Mouse (Mus musculus): ENCODE data around the gene Clec11a. TPM values are rescaled to one million over a fixed set of nuclear protein-coding genes. Genes with fewer than 3 reads are reported as not detected.
A peak's percentile ranks its signal among the peaks of the same experiment; 100 is the strongest.

The Clec11a gene
- polyA plus RNA-seq, 1 experiment: 9.4 TPM

- TF ChIP-seq POLR2A (IDR thresholded peaks at IDR 0.05; ENCODE audit: borderline replicate concordance, extremely low read depth, low read depth, low read length) (no peak), CTCF (IDR thresholded peaks at IDR 0.05; ENCODE audit: insufficient read depth, low read length) (no peak)
- DNase-seq: no peak
- Histone ChIP-seq H3K4me1 (ENCODE audit: control insufficient read depth, insufficient read depth, low read length) (no peaks in the 10 kb centered on the region), H3K4me3 (replicated peaks; ENCODE audit: extremely low read depth, low read depth, low read length) (no peak overlapping the region)
- WGBS: 36% methylated on average over 3 of the region's 3 CpGs
Observed at GRCm38 (mm10) chr7:44332336-44332735, 25.6 kb upstream of the Clec11a start.

- H3K4me1 ChIP-seq (ENCODE audit: control insufficient read depth, insufficient read depth, low read length): no peaks in the 10 kb centered on the region
- WGBS: 41% methylated on average over 6 of the region's 6 CpGs
- H3K4me3 ChIP-seq (replicated peaks; ENCODE audit: extremely low read depth, low read depth, low read length): no peak overlapping the region
- TF ChIP-seq CTCF (IDR thresholded peaks at IDR 0.05; ENCODE audit: insufficient read depth, low read length) (no peak), POLR2A (IDR thresholded peaks at IDR 0.05; ENCODE audit: borderline replicate concordance, extremely low read depth, low read depth, low read length) (no peak)
- DNase-seq: no peak
Observed at GRCm38 (mm10) chr7:44326614-44327013, 19.9 kb upstream of the Clec11a start.

GRCm38 (mm10) chr7:44322290-44322689 lies 15.6 kb upstream of the Clec11a start:
- H3K4me1 ChIP-seq (ENCODE audit: control insufficient read depth, insufficient read depth, low read length): no peaks in the 10 kb centered on the region
- DNase-seq: no peak
- TF ChIP-seq POLR2A (IDR thresholded peaks at IDR 0.05; ENCODE audit: borderline replicate concordance, extremely low read depth, low read depth, low read length) (no peak), CTCF (IDR thresholded peaks at IDR 0.05; ENCODE audit: insufficient read depth, low read length) (no peak)
- 76% methylated on average over 1 of the region's 1 CpGs for WGBS
- H3K4me3 ChIP-seq (replicated peaks; ENCODE audit: extremely low read depth, low read depth, low read length): no peak overlapping the region

GRCm38 (mm10) chr7:44320886-44321285 lies 14.2 kb upstream of the Clec11a start:
- 47% methylated on average over 8 of the region's 8 CpGs for WGBS
- DNase-seq: no peak

GRCm38 (mm10) chr7:44317913-44318312 lies 11.2 kb upstream of the Clec11a start:
- TF ChIP-seq CTCF (IDR thresholded peaks at IDR 0.05; ENCODE audit: insufficient read depth, low read length) (peak; percentile 57), POLR2A (IDR thresholded peaks at IDR 0.05; ENCODE audit: borderline replicate concordance, extremely low read depth, low read depth, low read length) (no peak)
- no peaks in the 10 kb centered on the region for H3K4me1 ChIP-seq (ENCODE audit: control insufficient read depth, insufficient read depth, low read length)
- no peak overlapping the region for H3K4me3 ChIP-seq (replicated peaks; ENCODE audit: extremely low read depth, low read depth, low read length)
- WGBS: 34% methylated on average over 4 of the region's 4 CpGs
- no peak for DNase-seq

More at GRCm38 (mm10) chr7:44320886-44321285, 14.2 kb upstream of the Clec11a start:
- TF ChIP-seq CTCF (IDR thresholded peaks at IDR 0.05; ENCODE audit: insufficient read depth, low read length): no peak
- no peak for TF ChIP-seq POLR2A (IDR thresholded peaks at IDR 0.05; ENCODE audit: borderline replicate concordance, extremely low read depth, low read depth, low read length)
- no peaks in the 10 kb centered on the region for H3K4me1 ChIP-seq (ENCODE audit: control insufficient read depth, insufficient read depth, low read length)
- H3K4me3 ChIP-seq (replicated peaks; ENCODE audit: extremely low read depth, low read depth, low read length): no peak overlapping the region

GRCm38 (mm10) chr7:44312484-44312883 lies 5.8 kb upstream of the Clec11a start:
- H3K4me3 ChIP-seq (replicated peaks; ENCODE audit: extremely low read depth, low read depth, low read length): no peak overlapping the region
- no peak for DNase-seq
- 50% methylated on average over 16 of the region's 16 CpGs for WGBS
- TF ChIP-seq POLR2A (IDR thresholded peaks at IDR 0.05; ENCODE audit: borderline replicate concordance, extremely low read depth, low read depth, low read length) (no peak), CTCF (IDR thresholded peaks at IDR 0.05; ENCODE audit: insufficient read depth, low read length) (no peak)
- no peaks in the 10 kb centered on the region for H3K4me1 ChIP-seq (ENCODE audit: control insufficient read depth, insufficient read depth, low read length)

- DNase-seq: no peak
- Histone ChIP-seq H3K4me1 (ENCODE audit: control insufficient read depth, insufficient read depth, low read length) (no peaks in the 10 kb centered on the region), H3K4me3 (replicated peaks; ENCODE audit: extremely low read depth, low read depth, low read length) (no peak overlapping the region)
- peak; percentile 22; the same call in 1 of the 2 replicates for TF ChIP-seq CTCF (IDR thresholded peaks at IDR 0.05; ENCODE audit: insufficient read depth, low read length)
- no peak for TF ChIP-seq POLR2A (IDR thresholded peaks at IDR 0.05; ENCODE audit: borderline replicate concordance, extremely low read depth, low read depth, low read length)
- WGBS: 19% methylated on average over 6 of the region's 6 CpGs
Observed at GRCm38 (mm10) chr7:44311713-44312304, 5.1 kb upstream of the Clec11a start.

GRCm38 (mm10) chr7:44310878-44311712 lies 4.4 kb upstream of the Clec11a start:
- H3K4me1 ChIP-seq (ENCODE audit: control insufficient read depth, insufficient read depth, low read length): no peaks in the 10 kb centered on the region
- no peak overlapping the region for H3K4me3 ChIP-seq (replicated peaks; ENCODE audit: extremely low read depth, low read depth, low read length)
- DNase-seq: peak; percentile 18
- 2% methylated on average over 33 of the region's 38 CpGs for WGBS
- no peak for TF ChIP-seq POLR2A (IDR thresholded peaks at IDR 0.05; ENCODE audit: borderline replicate concordance, extremely low read depth, low read depth, low read length)
- no peak for TF ChIP-seq CTCF (IDR thresholded peaks at IDR 0.05; ENCODE audit: insufficient read depth, low read length)

- WGBS: under 1% methylated on average over 36 of the region's 40 CpGs
- peaks cover 3% of the 10 kb centered on the region; the same call in 1 of the 2 replicates for H3K4me1 ChIP-seq (ENCODE audit: control insufficient read depth, insufficient read depth, low read length)
- DNase-seq: no peak
- TF ChIP-seq POLR2A (IDR thresholded peaks at IDR 0.05; ENCODE audit: borderline replicate concordance, extremely low read depth, low read depth, low read length) (no peak), CTCF (IDR thresholded peaks at IDR 0.05; ENCODE audit: insufficient read depth, low read length) (no peak)
- no peak overlapping the region for H3K4me3 ChIP-seq (replicated peaks; ENCODE audit: extremely low read depth, low read depth, low read length)
Observed at GRCm38 (mm10) chr7:44310285-44310877, 3.7 kb upstream of the Clec11a start.

Measured in lung, adult 2 months (tissue).